Mouse (Mus musculus): Measurements from ENCODE around the gene Ubr4.
"Not testable (repeated sequence)": the region's sequence is repeated elsewhere in the genome, so short reads cannot be mapped to it uniquely, and the experiment has no call there.

Ubr4 gene

GRCm38 (mm10) chr4:139484496-139484895, 132.1 kb downstream of the Ubr4 start:
- DNase-seq (ENCODE audit: low read depth, low spot score), result no peak

- DNase-seq (ENCODE audit: low read depth, low spot score), result no peak
Measured at GRCm38 (mm10) chr4:139487085-139487484, 134.7 kb downstream of the Ubr4 start.

- no peak for DNase-seq (ENCODE audit: low read depth, low spot score)
Measured at GRCm38 (mm10) chr4:139488325-139488724, 135.9 kb downstream of the Ubr4 start.

GRCm38 (mm10) chr4:139489946-139490345, 137.5 kb downstream of the Ubr4 start:
- DNase-seq (ENCODE audit: low read depth, low spot score), result no peak

GRCm38 (mm10) chr4:139490413-139491055, 138.1 kb downstream of the Ubr4 start:
- no peak for DNase-seq (ENCODE audit: low read depth, low spot score)

GRCm38 (mm10) chr4:139491541-139492170, 139.2 kb downstream of the Ubr4 start:
- DNase-seq (ENCODE audit: low read depth, low spot score), result no peak

- no peak for DNase-seq (ENCODE audit: low read depth, low spot score)
Measured at GRCm38 (mm10) chr4:139492258-139492833, 139.9 kb downstream of the Ubr4 start.

GRCm38 (mm10) chr4:139493227-139494025, 141.0 kb downstream of the Ubr4 start:
- DNase-seq (ENCODE audit: low read depth, low spot score), result no peak

GRCm38 (mm10) chr4:139500814-139501213, 148.4 kb downstream of the Ubr4 start:
- DNase-seq (ENCODE audit: low read depth, low spot score), result peak; percentile 23

- DNase-seq (ENCODE audit: low read depth, low spot score), result no peak
Measured at GRCm38 (mm10) chr4:139501702-139502101, 149.3 kb downstream of the Ubr4 start.

GRCm38 (mm10) chr4:139503919-139504318, 151.5 kb downstream of the Ubr4 start:
- no peak for DNase-seq (ENCODE audit: low read depth, low spot score)

- DNase-seq (ENCODE audit: low read depth, low spot score), result no peak
Measured at GRCm38 (mm10) chr4:139505716-139506115, 153.3 kb downstream of the Ubr4 start.

- no peak for DNase-seq (ENCODE audit: low read depth, low spot score)
Measured at GRCm38 (mm10) chr4:139506727-139507126, 154.3 kb downstream of the Ubr4 start.

- DNase-seq (ENCODE audit: low read depth, low spot score), result no peak
Measured at GRCm38 (mm10) chr4:139509069-139509468, 156.7 kb downstream of the Ubr4 start.

GRCm38 (mm10) chr4:139511557-139511956, 159.1 kb downstream of the Ubr4 start:
- no peak for DNase-seq (ENCODE audit: low read depth, low spot score)

- DNase-seq (ENCODE audit: low read depth, low spot score), result no peak
Measured at GRCm38 (mm10) chr4:139512985-139513384, 160.6 kb downstream of the Ubr4 start.

GRCm38 (mm10) chr4:139519221-139519620, 166.8 kb downstream of the Ubr4 start:
- no peak for DNase-seq (ENCODE audit: low read depth, low spot score)

- no peak for DNase-seq (ENCODE audit: low read depth, low spot score)
Measured at GRCm38 (mm10) chr4:139521926-139522325, 169.5 kb downstream of the Ubr4 start.

- no peak for DNase-seq (ENCODE audit: low read depth, low spot score)
Measured at GRCm38 (mm10) chr4:139526475-139526874, 174.1 kb downstream of the Ubr4 start.

- DNase-seq (ENCODE audit: low read depth, low spot score), result not testable (repeated sequence)
Measured at GRCm38 (mm10) chr4:139530248-139530647, 177.8 kb downstream of the Ubr4 start, which contains the start of gene Iffo2. Iffo2 (plus strand) TSS chr4:139530548.

GRCm38 (mm10) chr4:139532081-139532480, 179.7 kb downstream of the Ubr4 start:
- no peak for DNase-seq (ENCODE audit: low read depth, low spot score)

- peak; percentile 65 for DNase-seq (ENCODE audit: low read depth, low spot score)
Measured at GRCm38 (mm10) chr4:139535127-139535695, 182.8 kb downstream of the Ubr4 start.
